Mouse (Mus musculus): ENCODE data around the gene Olfr845. TPM values are rescaled to one million over a fixed set of nuclear protein-coding genes. Genes with fewer than 3 reads are reported as not detected.

Gene Olfr845
- 0.20 TPM in 1 of 2 replicates, not detected in the other for polyA plus RNA-seq (2012; ENCODE audit: low replicate concordance)

GRCm38 (mm10) chr9:19336157-19336556 lies at the start of gene Olfr845:
Olfr845 (plus strand) TSS chr9:19336457.

GRCm38 (mm10) chr9:19316047-19316446 lies 20.2 kb upstream of the Olfr845 start, which contains the start of gene Olfr844:
Olfr844 (plus strand) TSS chr9:19316347.

GRCm38 (mm10) chr9:19363905-19364304 lies 27.6 kb downstream of the Olfr845 start, which contains the start of gene Olfr846:
Olfr846 (minus strand) TSS chr9:19364005.

GRCm38 (mm10) chr9:19378569-19378968 lies 42.3 kb downstream of the Olfr845 start, which contains the start of gene Olfr847:
Olfr847 (minus strand) TSS chr9:19378669.

Other genes starting within 250 kb of the Olfr845 start
- gene Olfr836, start 216.1 kb upstream of the Olfr845 start, polyA plus RNA-seq (2012; ENCODE audit: low replicate concordance): not detected in 2 replicates
- not detected in 2 replicates for gene Olfr837, start 200.1 kb upstream of the Olfr845 start, polyA plus RNA-seq (2012; ENCODE audit: low replicate concordance)
- gene Olfr839-ps1, start 159.1 kb upstream of the Olfr845 start, polyA plus RNA-seq (2012; ENCODE audit: low replicate concordance): not detected in 2 replicates
- not detected in 2 replicates for gene Olfr843, start 84.5 kb upstream of the Olfr845 start, polyA plus RNA-seq (2012; ENCODE audit: low replicate concordance)
- not detected in 2 replicates for gene Olfr844, start 20.1 kb upstream of the Olfr845 start, polyA plus RNA-seq (2012; ENCODE audit: low replicate concordance)
- not detected in 2 replicates for gene Olfr846, start 27.5 kb downstream of the Olfr845 start, polyA plus RNA-seq (2012; ENCODE audit: low replicate concordance)
- gene Olfr847, start 42.2 kb downstream of the Olfr845 start, polyA plus RNA-seq (2012; ENCODE audit: low replicate concordance): not detected in 2 replicates
- not detected in 2 replicates for gene Olfr849, start 103.8 kb downstream of the Olfr845 start, polyA plus RNA-seq (2012; ENCODE audit: low replicate concordance)
- gene Olfr850, start 141.8 kb downstream of the Olfr845 start, polyA plus RNA-seq (2012; ENCODE audit: low replicate concordance): not detected in 2 replicates
- gene Olfr851, start 156.8 kb downstream of the Olfr845 start, polyA plus RNA-seq (2012; ENCODE audit: low replicate concordance): not detected in 2 replicates
- gene Olfr853, start 204.6 kb downstream of the Olfr845 start, polyA plus RNA-seq (2012; ENCODE audit: low replicate concordance): not detected in 2 replicates
- gene Olfr854, start 230.9 kb downstream of the Olfr845 start, polyA plus RNA-seq (2012; ENCODE audit: low replicate concordance): not detected in 2 replicates
- not detected in 2 replicates for gene Olfr855, start 246.2 kb downstream of the Olfr845 start, polyA plus RNA-seq (2012; ENCODE audit: low replicate concordance)

Measured in hematopoietic multipotent progenitor cell, adult 10-12 weeks (in vitro differentiated cells).